Mouse (Mus musculus) small intestine, adult 2 months (tissue): Measurements from ENCODE around the gene Trim12c. TPM values are rescaled to one million over a fixed set of nuclear protein-coding genes. Genes with fewer than 3 reads are reported as not detected.
A peak's percentile ranks its signal among the peaks of the same experiment; 100 is the strongest.
"Not testable (repeated sequence)": the region's sequence is repeated elsewhere in the genome, so short reads cannot be mapped to it uniquely, and the experiment has no call there.

Experiments
- H3K27ac ChIP-seq: fragments of 200-500 bp; 2 replicates; pipeline ENCODE4 v1.5.1; 2012; ENCODE audit warnings: low read depth, low read length, control low read depth, inconsistent platforms; ENCODE audit not compliant: insufficient read depth
- H3K27me3 ChIP-seq: fragments of 200-500 bp; 2 replicates; pipeline ENCODE4 v1.6.1; 2012; ENCODE audit warnings: mild to moderate bottlenecking, moderate library complexity, low read length, inconsistent platforms; ENCODE audit not compliant: control insufficient read depth, insufficient read depth
- H3K36me3 ChIP-seq: fragments of 200-500 bp; 2 replicates; pipeline ENCODE4 v1.6.1; 2012; ENCODE audit warnings: mild to moderate bottlenecking, low read length, control low read depth, inconsistent platforms; ENCODE audit not compliant: control insufficient read depth, insufficient read depth
- H3K4me1 ChIP-seq: fragments of 200-500 bp; 2 replicates; pipeline ENCODE4 v1.6.1; 2012; ENCODE audit warnings: low read length, inconsistent platforms, mixed read lengths; ENCODE audit not compliant: control insufficient read depth, insufficient read depth, insufficient read length
- H3K4me3 ChIP-seq: fragments of 200-500 bp; 2 replicates; pipeline ENCODE4 v1.5.1; 2012; ENCODE audit warnings: low read depth, mild to moderate bottlenecking, control low read depth, inconsistent platforms, low read length, moderate library complexity
- CTCF ChIP-seq: fragments of 200-500 bp; IDR thresholded peaks from 2 replicates; pipeline ENCODE4 v1.5.1; 2012; ENCODE audit warnings: low read depth, mild to moderate bottlenecking, control low read depth, inconsistent platforms, low read length, moderate library complexity, mixed read lengths; ENCODE audit not compliant: insufficient replicate concordance, insufficient read length; ENCODE audit errors: extremely low read depth
- POLR2A ChIP-seq: fragments of 200-500 bp; IDR thresholded peaks from 2 replicates; pipeline ENCODE4 v1.6.1; 2012; ENCODE audit warnings: low read depth, mild to moderate bottlenecking, control low read depth, inconsistent platforms, low read length, moderate library complexity
- WGBS: fragments of 180-500 bp; shearing (Covaris S2); methylation state at CpG from one replicate; pipeline ENCODE4 v1.1.7; 2018; 5-methylcytosine and 5-hydroxymethylcytosine counted together
- polyA plus RNA-seq: library from polyadenylated mRNA; depleted of rRNA; stranded (reverse); fragments of >200 nt; gene quantifications from 2 replicates; pipeline ENCODE4 v1.2.3, GENCODE M21; 2012; rRNA removed

The Trim12c gene
- polyA plus RNA-seq, 1 experiment, result 2.2 TPM

DNA sequence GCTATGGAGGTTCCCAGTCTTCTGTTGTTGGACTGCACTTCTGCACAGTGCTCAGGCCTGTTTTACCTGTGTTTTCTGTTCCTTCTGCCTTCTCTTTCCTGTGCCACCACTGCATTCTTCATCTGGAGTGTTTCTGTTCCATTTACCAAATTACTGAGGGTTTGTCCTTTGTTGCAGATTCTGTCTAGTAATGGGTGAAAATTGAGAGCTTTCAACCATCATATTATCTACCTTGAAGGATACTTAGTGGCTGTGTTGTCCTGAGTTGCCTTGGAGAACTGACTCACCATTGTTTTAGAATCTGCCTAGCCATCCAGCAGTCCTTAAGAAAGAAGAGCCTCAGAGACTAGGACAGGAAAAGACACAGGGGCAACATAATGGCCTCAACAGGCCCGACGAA, 24.0 kb downstream of the Trim12c start, which contains the start of gene Trim34b:
TSS of gene Trim34b (plus strand) at position 301 of the 400 bp plus-strand sequence.
- H3K4me1 ChIP-seq, H3K27me3 ChIP-seq, H3K36me3 ChIP-seq, H3K4me3 ChIP-seq, H3K27ac ChIP-seq: not testable (repeated sequence)
- WGBS, result 95% methylated on average over 2 of the region's 2 CpGs

DNA sequence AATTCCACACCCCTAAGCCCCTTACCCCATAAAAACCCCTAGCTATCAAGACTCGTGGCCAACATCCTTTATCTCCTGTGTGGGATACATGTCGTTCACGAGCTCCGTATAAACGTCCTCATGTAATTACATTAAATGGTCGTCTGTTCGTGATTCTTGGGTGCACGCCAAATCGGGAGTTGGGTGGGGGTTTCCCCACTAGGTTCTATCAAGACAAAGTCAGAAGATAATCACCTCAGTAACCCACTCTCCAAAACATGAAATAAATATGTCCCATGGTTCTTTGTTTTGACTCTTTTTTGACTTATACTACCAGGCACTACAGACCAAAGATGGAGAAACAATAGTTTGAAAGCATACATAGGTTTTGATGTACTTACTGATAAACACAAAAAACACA, 31.1 kb downstream of the Trim12c start:
- H3K4me3 ChIP-seq, result no peak overlapping the region
- H3K4me1 ChIP-seq, result no peaks in the 10 kb centered on the region
- 39% methylated on average over 9 of the region's 9 CpGs for WGBS
- no peaks in the 10 kb centered on the region; the same call in 1 of the 2 replicates for H3K27me3 ChIP-seq
- H3K36me3 ChIP-seq, result no peaks in the 10 kb centered on the region
- H3K27ac ChIP-seq, result no peak overlapping the region
- TF ChIP-seq POLR2A (no peak), CTCF (no peak)

- not testable (repeated sequence) for H3K36me3 ChIP-seq
- peak within 1 kb of the TSS; percentile 97 for H3K27ac ChIP-seq
Measured at GRCm38 (mm10) chr7:104315369-104316080, 37.6 kb downstream of the Trim12c start, which contains the start of gene Trim12a. TSS of gene Trim12a (minus strand) at chr7:104315466.

DNA sequence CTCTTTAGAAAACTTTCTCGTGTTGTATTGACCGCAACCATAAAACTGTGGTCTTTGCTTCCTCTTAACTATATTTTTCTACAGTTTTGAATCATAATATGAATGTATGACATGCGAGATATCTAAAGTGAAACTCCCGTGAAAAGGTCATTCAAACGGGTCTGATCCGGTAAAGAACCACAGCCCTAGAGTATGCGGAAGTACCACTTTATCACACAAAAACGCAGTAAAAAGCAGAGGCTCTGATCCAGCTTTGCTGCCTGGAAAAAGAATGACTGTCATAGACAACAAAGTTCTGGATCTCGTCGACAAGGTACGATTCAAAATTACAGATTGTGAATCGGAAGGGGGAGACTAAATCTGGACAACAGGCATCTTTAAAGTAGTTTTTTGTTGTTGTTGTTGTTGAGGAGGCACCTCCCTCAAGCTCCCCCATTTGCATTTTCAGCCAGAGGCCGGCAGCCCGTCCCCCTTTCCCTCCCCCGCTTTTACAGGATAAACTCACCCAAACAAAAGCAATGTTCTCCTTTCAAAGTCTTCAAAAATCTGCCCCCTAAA, 38.3 kb downstream of the Trim12c start:
- Histone ChIP-seq H3K4me1 (no peaks in the 10 kb centered on the region), H3K4me3 (peak overlapping the region; percentile 86), H3K27ac (peak overlapping the region; percentile 97), H3K36me3 (no peaks in the 10 kb centered on the region), H3K27me3 (no peaks in the 10 kb centered on the region)
- 1% methylated on average over 15 of the region's 15 CpGs for WGBS
- no peak for TF ChIP-seq CTCF
- no peak for TF ChIP-seq POLR2A

More at GRCm38 (mm10) chr7:104315369-104316080, 37.6 kb downstream of the Trim12c start, which contains the start of gene Trim12a:
- WGBS, result 7% methylated on average over 4 of the region's 4 CpGs
- not testable (repeated sequence) for H3K27me3 ChIP-seq, H3K4me1 ChIP-seq
- H3K4me3 ChIP-seq, result peak within 1 kb of the TSS; percentile 86

GRCm38 (mm10) chr7:104291638-104292400, 61.3 kb downstream of the Trim12c start:
- no peaks in the 10 kb centered on the region for H3K27me3 ChIP-seq
- WGBS, result 75% methylated on average over 5 of the region's 5 CpGs
- H3K27ac ChIP-seq, result peak overlapping the region; percentile 75

GRCm38 (mm10) chr7:104290641-104291040, 62.5 kb downstream of the Trim12c start:
- Histone ChIP-seq H3K4me3 (no peak overlapping the region), H3K36me3 (no peaks in the 10 kb centered on the region), H3K4me1 (peaks cover 2% of the 10 kb centered on the region; the same call in 1 of the 2 replicates), H3K27me3 (no peaks in the 10 kb centered on the region), H3K27ac (peak overlapping the region; percentile 79)
- no peak for TF ChIP-seq CTCF
- WGBS, result 82% methylated on average over 1 of the region's 1 CpGs

More at GRCm38 (mm10) chr7:104291638-104292400, 61.3 kb downstream of the Trim12c start:
- no peak for TF ChIP-seq POLR2A
- TF ChIP-seq CTCF, result no peak
- Histone ChIP-seq H3K4me1 (peaks cover 2% of the 10 kb centered on the region; the same call in 1 of the 2 replicates), H3K4me3 (no peak overlapping the region), H3K36me3 (no peaks in the 10 kb centered on the region)

Other genes with a start within 250 kb of the Trim12c start
- not detected in 2 replicates for gene Olfr646, start 248.5 kb downstream of the Trim12c start, polyA plus RNA-seq
- not detected in 2 replicates for gene Ubqln5, start 223.5 kb downstream of the Trim12c start, polyA plus RNA-seq
- gene Olfr643, start 216.0 kb downstream of the Trim12c start, polyA plus RNA-seq, result not detected in 2 replicates
- gene Ubqln3, start 210.1 kb downstream of the Trim12c start, polyA plus RNA-seq, result not detected in 2 replicates
- not detected in 2 replicates for gene Ubqlnl, start 202.8 kb downstream of the Trim12c start, polyA plus RNA-seq
- not detected in 2 replicates for gene Olfm5, start 188.5 kb downstream of the Trim12c start, polyA plus RNA-seq
- gene Olfr648, start 170.0 kb downstream of the Trim12c start, polyA plus RNA-seq, result not detected in 2 replicates
- not detected in 2 replicates for gene Olfr649, start 157.4 kb downstream of the Trim12c start, polyA plus RNA-seq
- gene Trim6, start 134.6 kb downstream of the Trim12c start, polyA plus RNA-seq, result 0.44 and 0.61 TPM in 2 replicates
- 2.1 and 5.8 TPM in 2 replicates for gene Trim34a, start 108.9 kb downstream of the Trim12c start, polyA plus RNA-seq
- 0.67 and 0.70 TPM in 2 replicates for gene Trim5, start 65.3 kb downstream of the Trim12c start, polyA plus RNA-seq
- 2.8 and 5.9 TPM in 2 replicates for gene Trim12a, start 37.9 kb downstream of the Trim12c start, polyA plus RNA-seq
- 0.10 TPM in 1 of 2 replicates, not detected in the other for gene Trim34b, start 23.9 kb downstream of the Trim12c start, polyA plus RNA-seq
- gene Trim30b, start 16.5 kb upstream of the Trim12c start, polyA plus RNA-seq, result 0.09 TPM in 1 of 2 replicates, not detected in the other
- gene Trim30c, start 47.5 kb upstream of the Trim12c start, polyA plus RNA-seq, result not detected in 2 replicates
- 0.62 and 1.9 TPM in 2 replicates for gene Trim30a, start 111.8 kb upstream of the Trim12c start, polyA plus RNA-seq
- gene Trim30d, start 154.5 kb upstream of the Trim12c start, polyA plus RNA-seq, result 4.1 and 14.4 TPM in 2 replicates
- gene Olfr651, start 196.8 kb upstream of the Trim12c start, polyA plus RNA-seq, result not detected in 2 replicates
- gene Olfr652, start 207.5 kb upstream of the Trim12c start, polyA plus RNA-seq, result not detected in 2 replicates
- gene Olfr653, start 224.0 kb upstream of the Trim12c start, polyA plus RNA-seq, result not detected in 2 replicates
- gene Olfr654, start 233.7 kb upstream of the Trim12c start, polyA plus RNA-seq, result not detected in 2 replicates
- gene Olfr655, start 248.4 kb upstream of the Trim12c start, polyA plus RNA-seq, result not detected in 2 replicates